Mouse (Mus musculus) kidney, embryonic 15.5 days (tissue): ENCODE measurements at regions not wholly inside any gene's neighbourhood (a gene's known extent, or its start where the extent isn't known, plus 50 kb on each side); places are given as distances from the start of the nearest gene placed in this dataset.

Source experiments
- ATAC-seq: fragments of 200-750 bp; cut with Nextera tagmentation; replicated peaks from 2 replicates; pipeline ENCODE4 v1.8.0; 2017; ENCODE audit warnings: moderate TSS enrichment; ENCODE audit not compliant: low FRiP score
- H3K27ac ChIP-seq: fragments of 300-500 bp; sonication (generic); 2 replicates; pipeline ENCODE4 v1.5.1; 2015; ENCODE audit warnings: mild to moderate bottlenecking, inconsistent platforms
- H3K27me3 ChIP-seq: fragments of 300-500 bp; sonication (generic); 2 replicates; pipeline ENCODE4 v1.6.1; 2015; ENCODE audit warnings: inconsistent platforms
- H3K36me3 ChIP-seq: fragments of 300-500 bp; sonication (generic); 2 replicates; pipeline ENCODE4 v1.6.1; 2015; ENCODE audit warnings: inconsistent platforms
- H3K4me1 ChIP-seq: fragments of 300-500 bp; sonication (generic); 2 replicates; pipeline ENCODE4 v1.6.1; 2015; ENCODE audit warnings: inconsistent platforms
- H3K4me2 ChIP-seq: fragments of 300-500 bp; sonication (generic); 2 replicates; pipeline ENCODE4 v1.6.1; 2015; ENCODE audit warnings: moderate library complexity, mild to moderate bottlenecking, inconsistent platforms
- H3K4me3 ChIP-seq: fragments of 300-500 bp; sonication (generic); replicated peaks from 2 replicates; pipeline ENCODE4 v1.5.1; 2015; ENCODE audit warnings: mild to moderate bottlenecking, inconsistent platforms
- H3K9ac ChIP-seq: fragments of 300-500 bp; sonication (generic); 2 replicates; pipeline ENCODE4 v1.6.1; 2015; ENCODE audit warnings: mild to moderate bottlenecking, inconsistent platforms
- H3K9me3 ChIP-seq: fragments of 300-500 bp; sonication (generic); replicated peaks from 2 replicates; pipeline ENCODE4 v1.6.1; 2016; ENCODE audit warnings: inconsistent platforms
- WGBS: fragments of 180-500 bp; shearing (Covaris S2); methylation state at CpG from one replicate; pipeline ENCODE4 v1.1.7; 2015; ENCODE audit warnings: mixed read lengths; 5-methylcytosine and 5-hydroxymethylcytosine counted together

DNA sequence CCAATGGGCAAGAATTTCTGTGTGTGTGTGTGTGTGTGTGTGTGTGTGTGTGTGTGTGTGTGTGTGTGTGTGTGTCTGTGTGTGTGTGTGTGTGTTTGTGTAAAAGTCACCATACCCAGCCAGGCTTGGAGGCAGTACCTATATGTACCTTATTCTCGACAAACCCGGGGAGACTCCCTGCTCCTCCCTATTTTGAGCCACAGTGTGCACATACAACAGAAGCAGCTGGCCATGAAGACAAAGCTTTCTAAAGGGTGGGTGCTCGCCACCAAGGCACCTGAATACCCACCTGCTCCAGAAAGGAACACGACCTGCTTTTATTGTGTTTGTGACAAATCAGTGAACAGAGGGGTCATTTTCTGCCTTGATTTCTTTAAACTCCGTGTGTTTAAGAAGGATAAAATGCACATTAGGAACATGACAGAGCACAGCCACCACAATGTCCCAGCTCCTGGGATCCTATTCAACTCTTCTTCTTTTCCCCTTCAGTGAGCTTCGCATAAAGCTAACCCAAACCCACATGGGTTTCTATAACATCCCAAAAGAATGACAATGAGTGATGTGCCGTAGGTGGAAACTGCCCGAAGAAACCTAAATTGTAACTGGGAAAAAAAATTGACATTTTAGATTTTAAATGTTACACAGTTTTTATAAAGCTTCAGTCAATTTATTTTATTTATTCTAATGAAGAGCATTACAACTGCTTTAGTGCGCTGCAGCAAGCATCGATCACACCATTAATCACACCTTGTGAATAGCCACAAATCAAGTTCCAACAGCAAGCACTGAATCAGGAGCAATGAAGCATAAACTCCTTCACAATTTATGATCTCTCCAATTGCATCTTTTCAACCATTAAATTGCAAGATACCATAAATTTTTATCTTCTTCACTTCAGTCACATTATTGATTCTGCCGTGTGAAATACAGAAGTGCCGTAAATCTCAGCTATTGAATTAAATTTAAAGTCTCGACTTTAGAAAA is 232.0 kb downstream of the Cdca7 start:
- H3K4me2 ChIP-seq: no peak overlapping the region
- no peak overlapping the region for H3K9ac ChIP-seq
- ATAC-seq: no peak
- WGBS: 39% methylated on average over 13 of the region's 13 CpGs
- no peak overlapping the region for H3K4me3 ChIP-seq
- H3K4me1 ChIP-seq: 0 out of 2 replicates have a peak, but pooled peaks cover 3% of the 10 kb centered on the region
- H3K27ac ChIP-seq: no peak overlapping the region
- peaks cover 12% of the 10 kb centered on the region; the same call in 1 of the 2 replicates for H3K27me3 ChIP-seq
- H3K9me3 ChIP-seq: no peaks in the 10 kb centered on the region
- no peaks in the 10 kb centered on the region for H3K36me3 ChIP-seq

DNA sequence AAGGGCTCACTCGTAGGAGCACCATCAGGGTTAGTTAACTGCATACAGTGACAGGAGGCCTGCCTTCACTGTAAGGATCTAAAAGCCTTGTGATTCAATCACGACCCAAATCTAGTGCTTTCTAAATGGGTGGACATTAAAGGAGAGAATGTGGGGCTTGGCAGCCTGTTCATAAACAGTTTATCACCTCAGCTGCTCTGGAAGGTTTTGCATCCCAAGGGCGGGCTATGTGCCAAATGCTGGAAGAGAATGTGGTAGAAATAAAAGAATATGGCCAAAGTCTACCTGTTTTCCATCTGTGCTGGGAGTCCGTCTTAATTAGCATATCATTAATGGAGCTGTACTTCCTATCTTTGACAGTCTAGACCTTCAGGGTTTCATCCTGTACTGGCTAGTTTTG is 241.0 kb downstream of the Cdca7 start:
- H3K27me3 ChIP-seq: no peaks in the 10 kb centered on the region
- H3K9me3 ChIP-seq: no peaks in the 10 kb centered on the region
- no peak for ATAC-seq
- no peak overlapping the region for H3K27ac ChIP-seq
- H3K9ac ChIP-seq: no peak overlapping the region
- WGBS: 74% methylated on average over 4 of the region's 4 CpGs
- H3K4me3 ChIP-seq: no peak overlapping the region
- H3K4me1 ChIP-seq: no peaks in the 10 kb centered on the region
- no peaks in the 10 kb centered on the region for H3K36me3 ChIP-seq
- H3K4me2 ChIP-seq: no peak overlapping the region

- no peak overlapping the region for H3K4me3 ChIP-seq
- H3K9ac ChIP-seq: no peak overlapping the region
- H3K4me2 ChIP-seq: no peak overlapping the region
- no peak overlapping the region for H3K27ac ChIP-seq
- ATAC-seq: no peak
- H3K27me3 ChIP-seq: no peaks in the 10 kb centered on the region; the same call in 1 of the 2 replicates
- 52% methylated on average over 3 of the region's 3 CpGs for WGBS
- no peaks in the 10 kb centered on the region for H3K4me1 ChIP-seq
- no peaks in the 10 kb centered on the region for H3K36me3 ChIP-seq
- no peaks in the 10 kb centered on the region for H3K9me3 ChIP-seq
Measured at GRCm38 (mm10) chr2:72728699-72729098, 251.5 kb downstream of the Sp3 start.

DNA sequence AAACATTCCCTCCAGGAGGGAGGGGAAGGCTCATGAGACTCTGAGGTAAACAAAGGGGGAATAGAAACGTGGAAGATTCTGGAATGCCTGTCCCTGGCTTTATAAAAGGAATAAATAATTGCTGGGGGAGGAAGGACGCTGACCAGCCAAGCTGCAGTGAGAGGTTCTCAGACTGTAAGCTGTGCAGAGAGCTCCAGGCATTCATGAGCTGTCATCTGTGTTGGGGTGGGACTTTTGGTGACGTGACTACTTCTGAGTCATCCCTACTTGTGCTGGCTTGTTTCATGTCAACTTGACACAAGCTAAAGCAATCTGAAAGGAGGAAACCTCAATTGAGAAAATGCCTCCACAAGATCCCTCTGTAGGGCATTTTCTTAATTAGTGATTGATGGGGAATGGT is 246.9 kb downstream of the Sp3 start:
- 46% methylated on average over 3 of the region's 3 CpGs for WGBS
- Histone ChIP-seq H3K9me3 (no peaks in the 10 kb centered on the region), H3K4me1 (no peaks in the 10 kb centered on the region), H3K27me3 (no peaks in the 10 kb centered on the region; the same call in 1 of the 2 replicates), H3K9ac (no peak overlapping the region), H3K36me3 (no peaks in the 10 kb centered on the region), H3K4me3 (no peak overlapping the region), H3K4me2 (no peak overlapping the region), H3K27ac (no peak overlapping the region)
- ATAC-seq: no peak

GRCm38 (mm10) chr2:72735035-72735434 is 245.2 kb downstream of the Sp3 start:
- Histone ChIP-seq H3K27me3 (no peaks in the 10 kb centered on the region; the same call in none of the 2 replicates), H3K4me2 (no peak overlapping the region), H3K9me3 (no peaks in the 10 kb centered on the region), H3K27ac (no peak overlapping the region), H3K4me1 (no peaks in the 10 kb centered on the region), H3K4me3 (no peak overlapping the region), H3K36me3 (no peaks in the 10 kb centered on the region), H3K9ac (no peak overlapping the region)
- 81% methylated on average over 9 of the region's 9 CpGs for WGBS
- no peak for ATAC-seq

- Histone ChIP-seq H3K4me1 (peaks cover 12% of the 10 kb centered on the region), H3K9me3 (no peaks in the 10 kb centered on the region), H3K4me2 (no peak overlapping the region), H3K27me3 (no peaks in the 10 kb centered on the region; the same call in 1 of the 2 replicates), H3K27ac (no peak overlapping the region), H3K9ac (no peak overlapping the region), H3K36me3 (no peaks in the 10 kb centered on the region), H3K4me3 (no peak overlapping the region)
- no peak for ATAC-seq
- WGBS: 80% methylated on average over 3 of the region's 3 CpGs
Measured at GRCm38 (mm10) chr2:72736685-72737084, 243.6 kb downstream of the Sp3 start.

GRCm38 (mm10) chr2:72740391-72741361 is 239.6 kb downstream of the Sp3 start:
- Histone ChIP-seq H3K9me3 (no peaks in the 10 kb centered on the region), H3K4me1 (peaks cover 12% of the 10 kb centered on the region), H3K36me3 (no peaks in the 10 kb centered on the region), H3K4me3 (0 out of 2 replicates have a peak overlapping the region, but pooled peaks have one; percentile 12), H3K4me2 (peak overlapping the region; percentile 56), H3K27me3 (no peaks in the 10 kb centered on the region; the same call in 1 of the 2 replicates), H3K9ac (no peak overlapping the region), H3K27ac (no peak overlapping the region)
- 38% methylated on average over 22 of the region's 22 CpGs for WGBS
- ATAC-seq: 0 out of 2 replicates have a peak, but pooled peaks have one; percentile 49

DNA sequence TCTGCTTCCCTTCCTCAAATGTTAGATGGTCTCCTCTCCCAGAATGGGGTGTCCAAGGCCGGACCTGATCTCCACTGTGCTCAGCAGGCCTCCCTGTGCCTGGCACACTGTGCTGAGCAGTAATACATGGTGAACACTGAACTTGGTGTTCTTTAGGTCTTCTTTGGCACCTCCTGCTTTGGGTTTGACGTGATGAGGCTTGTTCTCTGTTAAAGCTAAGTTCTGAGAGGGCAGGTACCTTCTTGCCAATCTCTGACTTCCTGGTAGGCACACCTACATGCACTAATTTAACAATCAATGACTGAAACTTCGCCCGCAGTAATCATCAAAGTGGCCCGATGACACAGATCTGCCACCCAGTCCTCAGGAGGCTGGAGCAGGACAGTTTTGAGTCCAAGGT is 238.5 kb downstream of the Sp3 start:
- WGBS: 89% methylated on average over 5 of the region's 5 CpGs

GRCm38 (mm10) chr2:72743651-72744050 is 236.6 kb downstream of the Sp3 start:
- H3K4me3 ChIP-seq: no peak overlapping the region
- WGBS: 93% methylated on average over 3 of the region's 3 CpGs
- H3K4me1 ChIP-seq: peaks cover 12% of the 10 kb centered on the region
- no peaks in the 10 kb centered on the region for H3K9me3 ChIP-seq
- no peak for ATAC-seq
- H3K27me3 ChIP-seq: no peaks in the 10 kb centered on the region; the same call in 1 of the 2 replicates
- no peak overlapping the region for H3K9ac ChIP-seq
- H3K36me3 ChIP-seq: no peaks in the 10 kb centered on the region
- no peak overlapping the region for H3K4me2 ChIP-seq
- no peak overlapping the region for H3K27ac ChIP-seq

More for the DNA sequence above, 238.5 kb downstream of the Sp3 start:
- Histone ChIP-seq H3K27me3 (no peaks in the 10 kb centered on the region; the same call in 1 of the 2 replicates), H3K9me3 (no peaks in the 10 kb centered on the region), H3K9ac (no peak overlapping the region), H3K36me3 (no peaks in the 10 kb centered on the region), H3K27ac (no peak overlapping the region), H3K4me1 (peaks cover 12% of the 10 kb centered on the region), H3K4me2 (no peak overlapping the region), H3K4me3 (no peak overlapping the region)
- no peak for ATAC-seq

- no peak overlapping the region for H3K27ac ChIP-seq
- H3K36me3 ChIP-seq: no peaks in the 10 kb centered on the region
Measured at GRCm38 (mm10) chr2:72744901-72745300, 235.3 kb downstream of the Sp3 start.

DNA sequence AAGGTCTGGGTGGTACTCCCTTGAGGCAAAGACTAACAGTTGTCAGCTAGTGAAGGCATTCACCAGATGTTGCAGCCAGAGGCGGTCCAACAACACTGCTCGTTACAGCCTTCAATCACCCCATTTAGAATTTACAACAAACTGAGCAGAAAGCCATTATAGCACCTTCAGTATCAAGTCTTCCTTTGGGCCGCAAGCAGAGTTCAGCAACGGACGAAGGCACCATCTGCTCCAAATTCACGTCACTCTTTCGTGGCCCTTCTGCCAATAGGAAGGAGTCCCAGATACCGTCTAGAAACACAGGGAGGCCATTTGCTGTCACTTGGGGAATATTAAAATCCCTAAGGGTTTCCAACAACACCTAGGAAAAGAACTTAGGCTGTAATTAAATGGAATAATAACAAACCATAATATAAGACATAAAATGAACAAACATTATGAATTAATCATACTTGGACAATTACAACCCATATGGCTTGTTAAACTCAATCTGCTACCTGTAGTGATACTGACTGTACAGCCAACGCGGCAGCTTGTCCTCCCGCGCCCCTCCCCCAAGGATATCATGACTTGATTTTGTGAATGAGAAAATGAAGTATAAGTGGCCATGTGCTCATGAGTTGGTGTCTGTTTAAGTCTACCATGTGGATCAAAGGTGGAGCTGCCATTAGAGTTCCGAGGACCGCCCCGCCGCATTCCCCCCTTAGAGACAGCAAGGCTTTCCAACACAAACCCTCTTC is 233.6 kb downstream of the Sp3 start:
- H3K27me3 ChIP-seq: no peaks in the 10 kb centered on the region
- no peak overlapping the region for H3K9ac ChIP-seq
- no peak overlapping the region for H3K4me2 ChIP-seq
- 72% methylated on average over 16 of the region's 16 CpGs for WGBS
- no peaks in the 10 kb centered on the region for H3K36me3 ChIP-seq
- H3K27ac ChIP-seq: no peak overlapping the region
- no peak for ATAC-seq
- no peaks in the 10 kb centered on the region for H3K4me1 ChIP-seq
- no peaks in the 10 kb centered on the region for H3K9me3 ChIP-seq
- no peak overlapping the region for H3K4me3 ChIP-seq

More at GRCm38 (mm10) chr2:72744901-72745300, 235.3 kb downstream of the Sp3 start:
- Histone ChIP-seq H3K4me3 (no peak overlapping the region), H3K9ac (no peak overlapping the region), H3K9me3 (no peaks in the 10 kb centered on the region), H3K4me1 (peaks cover 12% of the 10 kb centered on the region), H3K4me2 (no peak overlapping the region), H3K27me3 (no peaks in the 10 kb centered on the region)
- WGBS: 74% methylated on average over 4 of the region's 4 CpGs
- no peak for ATAC-seq
